Mouse (Mus musculus) neural tube, embryonic 15.5 days (tissue): ENCODE results near the gene Spen. TPM values are rescaled to one million over a fixed set of nuclear protein-coding genes. Genes with fewer than 3 reads are reported as not detected.
"Not testable (repeated sequence)": the region's sequence is repeated elsewhere in the genome, so short reads cannot be mapped to it uniquely, and the experiment has no call there.

Experiments used
- ATAC-seq: fragments of 200-750 bp; cut with Nextera tagmentation; 2 replicates; pipeline ENCODE4 v1.8.0; 2017; ENCODE audit warnings: mild to moderate bottlenecking, moderate TSS enrichment, moderate library complexity; ENCODE audit not compliant: low FRiP score
- H3K27ac ChIP-seq: fragments of 300-500 bp; sonication (generic); replicated peaks from 2 replicates; pipeline ENCODE4 v1.5.1; 2015; ENCODE audit warnings: mild to moderate bottlenecking, inconsistent platforms
- H3K27me3 ChIP-seq: fragments of 300-500 bp; sonication (generic); replicated peaks from 2 replicates; pipeline ENCODE4 v1.6.1; 2015; ENCODE audit warnings: inconsistent platforms
- H3K36me3 ChIP-seq: fragments of 300-500 bp; sonication (generic); 2 replicates; pipeline ENCODE4 v1.6.1; 2015; ENCODE audit warnings: inconsistent platforms
- H3K4me1 ChIP-seq: fragments of 300-500 bp; sonication (generic); 2 replicates; pipeline ENCODE4 v1.6.1; 2015; ENCODE audit warnings: inconsistent platforms
- H3K4me2 ChIP-seq: fragments of 300-500 bp; sonication (generic); 2 replicates; pipeline ENCODE4 v1.6.1; 2015; ENCODE audit warnings: inconsistent platforms, mild to moderate bottlenecking, moderate library complexity
- H3K4me3 ChIP-seq: fragments of 300-500 bp; sonication (generic); replicated peaks from 2 replicates; pipeline ENCODE4 v1.5.1; 2015; ENCODE audit warnings: mild to moderate bottlenecking, inconsistent platforms
- H3K9ac ChIP-seq: fragments of 300-500 bp; sonication (generic); replicated peaks from 2 replicates; pipeline ENCODE4 v1.6.1; 2015; ENCODE audit warnings: mild to moderate bottlenecking, inconsistent platforms
- H3K9me3 ChIP-seq: fragments of 300-500 bp; sonication (generic); replicated peaks from 2 replicates; pipeline ENCODE4 v1.6.1; 2016; ENCODE audit warnings: inconsistent platforms
- WGBS: fragments of 180-500 bp; shearing (Covaris S2); methylation state at CpG from one replicate; pipeline ENCODE4 v1.1.7; 2015; ENCODE audit warnings: mixed read lengths; 5-methylcytosine and 5-hydroxymethylcytosine counted together
- polyA plus RNA-seq: library from polyadenylated mRNA; unstranded; fragments of >200 nt; fragmentation: Nextera tagmentation; extraction: Ambion mirVana; gene quantifications from 2 replicates; pipeline ENCODE4 v1.2.1, GENCODE M21; 2015

Spen gene
- polyA plus RNA-seq, 1 experiment from 2014 or later: 13.4 TPM

DNA sequence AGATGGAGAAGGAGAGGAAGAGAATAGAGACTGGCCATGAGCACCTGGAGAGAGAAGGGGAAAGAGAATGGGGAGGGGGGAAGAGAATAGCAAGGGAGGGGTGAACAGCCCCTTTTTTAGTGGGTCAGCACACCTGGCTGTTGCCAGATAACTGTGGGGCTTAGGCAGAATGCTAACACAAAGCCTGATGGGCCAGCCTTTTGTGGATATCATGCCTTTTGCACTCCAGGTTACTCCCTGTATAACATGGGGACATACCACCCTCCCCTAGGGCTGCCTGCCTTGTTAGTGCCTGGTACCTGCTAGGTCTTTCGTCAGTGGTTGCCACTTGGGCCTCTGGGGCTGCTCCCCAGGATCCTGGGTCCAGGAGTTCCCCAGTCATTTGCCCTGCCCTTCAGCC lies 32.4 kb upstream of the Spen start:
- WGBS: 87% methylated on average over 1 of the region's 1 CpGs
- Histone ChIP-seq H3K27ac (no peak overlapping the region), H3K36me3 (no peaks in the 10 kb centered on the region), H3K4me2 (no peak overlapping the region), H3K4me1 (no peaks in the 10 kb centered on the region), H3K27me3 (no peaks in the 10 kb centered on the region), H3K9me3 (no peaks in the 10 kb centered on the region), H3K4me3 (no peak overlapping the region), H3K9ac (no peak overlapping the region)
- no peak for ATAC-seq

DNA sequence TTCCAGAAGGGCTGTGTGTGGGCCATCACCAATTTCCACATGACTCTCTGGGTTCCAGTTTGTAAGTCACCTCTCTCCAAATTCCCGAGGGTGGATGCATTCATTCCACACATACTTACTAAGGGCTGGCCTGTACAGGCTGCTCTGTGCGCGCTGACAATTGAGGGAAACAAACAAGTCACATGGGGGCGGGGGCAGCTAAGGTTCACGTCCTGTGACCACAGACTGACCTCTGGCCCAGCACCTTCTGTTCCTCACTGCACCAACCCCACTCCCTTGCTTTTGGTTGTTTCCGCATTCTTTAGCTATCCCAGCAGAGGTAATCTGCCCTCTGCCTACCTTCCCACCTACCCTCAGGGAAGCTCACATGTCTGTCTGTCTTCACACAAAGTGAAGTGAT lies 31.6 kb upstream of the Spen start:
- Histone ChIP-seq H3K27ac (no peak overlapping the region), H3K27me3 (no peaks in the 10 kb centered on the region), H3K9ac (no peak overlapping the region), H3K4me1 (no peaks in the 10 kb centered on the region), H3K36me3 (no peaks in the 10 kb centered on the region), H3K4me3 (no peak overlapping the region), H3K4me2 (no peak overlapping the region), H3K9me3 (no peaks in the 10 kb centered on the region)
- ATAC-seq: no peak
- WGBS: 74% methylated on average over 6 of the region's 6 CpGs

GRCm38 (mm10) chr4:141568966-141569365 lies 30.6 kb upstream of the Spen start:
- Histone ChIP-seq H3K27me3 (no peaks in the 10 kb centered on the region), H3K4me3 (no peak overlapping the region), H3K36me3 (no peaks in the 10 kb centered on the region), H3K27ac (no peak overlapping the region), H3K9ac (no peak overlapping the region), H3K4me1 (no peaks in the 10 kb centered on the region), H3K4me2 (no peak overlapping the region), H3K9me3 (no peaks in the 10 kb centered on the region)
- no peak for ATAC-seq
- WGBS: 91% methylated on average over 5 of the region's 5 CpGs

- ATAC-seq, H3K4me3 ChIP-seq, H3K4me1 ChIP-seq, H3K27me3 ChIP-seq, H3K36me3 ChIP-seq, H3K9me3 ChIP-seq, H3K9ac ChIP-seq, H3K4me2 ChIP-seq, H3K27ac ChIP-seq: not testable (repeated sequence)
- 93% methylated on average over 7 of the region's 7 CpGs for WGBS
These were observed 28.8 kb upstream of the Spen start for GRCm38 (mm10) chr4:141567174-141567573.

- Histone ChIP-seq H3K27me3 (no peaks in the 10 kb centered on the region), H3K36me3 (no peaks in the 10 kb centered on the region), H3K4me1 (no peaks in the 10 kb centered on the region), H3K9me3 (no peaks in the 10 kb centered on the region), H3K27ac (no peak overlapping the region), H3K4me2 (no peak overlapping the region), H3K9ac (no peak overlapping the region), H3K4me3 (no peak overlapping the region)
- no peak for ATAC-seq
- WGBS: 90% methylated on average over 6 of the region's 6 CpGs
These were observed 27.8 kb upstream of the Spen start for GRCm38 (mm10) chr4:141566187-141566586.

GRCm38 (mm10) chr4:141565325-141565724 lies 26.9 kb upstream of the Spen start:
- Histone ChIP-seq H3K36me3 (no peaks in the 10 kb centered on the region), H3K27ac (peak overlapping the region; percentile 54; the same call in 1 of the 2 replicates), H3K4me1 (no peaks in the 10 kb centered on the region), H3K9me3 (no peaks in the 10 kb centered on the region), H3K4me3 (no peak overlapping the region), H3K4me2 (no peak overlapping the region), H3K27me3 (no peaks in the 10 kb centered on the region), H3K9ac (no peak overlapping the region)
- WGBS: 37% methylated on average over 7 of the region's 7 CpGs
- no peak for ATAC-seq

GRCm38 (mm10) chr4:141564660-141565059 lies 26.3 kb upstream of the Spen start:
- H3K9ac ChIP-seq: no peak overlapping the region
- WGBS: 81% methylated on average over 3 of the region's 3 CpGs
- H3K4me1 ChIP-seq: peaks cover 4% of the 10 kb centered on the region; the same call in 1 of the 2 replicates
- H3K9me3 ChIP-seq: no peaks in the 10 kb centered on the region
- H3K4me3 ChIP-seq: no peak overlapping the region
- ATAC-seq: no peak
- H3K27ac ChIP-seq: no peak overlapping the region
- no peaks in the 10 kb centered on the region for H3K27me3 ChIP-seq
- no peak overlapping the region for H3K4me2 ChIP-seq
- H3K36me3 ChIP-seq: no peaks in the 10 kb centered on the region

GRCm38 (mm10) chr4:141564209-141564608 lies 25.8 kb upstream of the Spen start:
- Histone ChIP-seq H3K9ac (no peak overlapping the region), H3K9me3 (no peaks in the 10 kb centered on the region), H3K4me1 (peaks cover 8% of the 10 kb centered on the region), H3K4me3 (no peak overlapping the region), H3K27ac (no peak overlapping the region), H3K27me3 (no peaks in the 10 kb centered on the region), H3K4me2 (no peak overlapping the region), H3K36me3 (no peaks in the 10 kb centered on the region)
- WGBS: 88% methylated on average over 4 of the region's 4 CpGs
- no peak for ATAC-seq

DNA sequence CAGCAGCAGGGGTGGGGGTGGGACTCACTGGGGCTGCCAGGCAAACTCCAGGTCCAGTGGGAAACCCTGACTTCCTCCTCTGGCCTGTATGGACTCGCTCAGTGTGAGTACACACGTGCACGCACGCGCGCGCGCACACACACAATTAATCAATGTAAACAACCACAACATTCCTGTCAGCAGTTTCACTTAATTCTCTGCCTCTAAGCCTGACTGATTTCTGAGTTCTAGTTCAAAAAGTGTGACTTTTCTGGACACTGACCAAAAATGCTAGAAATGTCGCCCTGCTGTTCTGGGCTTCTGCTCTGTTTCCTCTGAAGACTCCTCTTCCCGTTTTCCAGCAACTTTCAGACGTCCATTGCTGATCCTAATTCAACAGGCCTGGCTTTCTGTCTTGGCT lies 23.9 kb upstream of the Spen start:
- WGBS: 84% methylated on average over 11 of the region's 11 CpGs
- no peak overlapping the region for H3K9ac ChIP-seq
- no peaks in the 10 kb centered on the region for H3K27me3 ChIP-seq
- no peak overlapping the region for H3K4me3 ChIP-seq
- H3K4me1 ChIP-seq: peaks cover 21% of the 10 kb centered on the region
- ATAC-seq: no peak
- no peak overlapping the region for H3K4me2 ChIP-seq
- H3K9me3 ChIP-seq: no peaks in the 10 kb centered on the region
- H3K36me3 ChIP-seq: no peaks in the 10 kb centered on the region
- H3K27ac ChIP-seq: no peak overlapping the region

DNA sequence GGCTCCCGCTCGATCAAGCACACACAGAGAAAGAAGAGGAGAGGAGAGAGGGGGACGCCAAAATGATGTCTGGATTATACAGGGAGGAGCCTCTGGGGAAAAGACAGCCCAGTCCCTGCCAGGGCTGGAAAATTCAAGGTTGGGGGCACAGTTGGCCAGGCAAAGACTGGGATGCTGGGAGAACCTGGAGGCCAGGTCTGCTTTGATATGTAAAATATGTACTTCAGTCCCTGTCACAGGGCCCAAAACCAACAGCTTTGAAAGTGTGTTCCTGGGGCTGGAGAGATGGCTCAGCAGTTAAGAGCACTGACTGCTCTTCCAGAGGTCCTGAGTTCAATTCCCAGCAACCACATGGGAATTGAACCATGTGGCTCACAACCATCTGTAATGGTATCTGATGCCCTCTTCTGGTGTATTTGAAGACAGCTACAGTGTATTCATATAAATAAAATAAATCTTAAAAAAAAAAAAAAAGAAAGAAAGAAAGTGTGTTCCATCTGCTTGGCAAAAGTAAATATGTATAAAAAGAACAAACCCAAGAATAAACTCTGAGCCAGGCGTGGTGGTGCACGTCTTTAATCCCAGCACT lies 23.0 kb upstream of the Spen start:
- WGBS: 77% methylated on average over 5 of the region's 5 CpGs
- not testable (repeated sequence) for ATAC-seq, H3K9me3 ChIP-seq, H3K4me3 ChIP-seq, H3K27me3 ChIP-seq, H3K9ac ChIP-seq, H3K27ac ChIP-seq, H3K4me2 ChIP-seq, H3K36me3 ChIP-seq
- peaks cover 21% of the 10 kb centered on the region for H3K4me1 ChIP-seq

DNA sequence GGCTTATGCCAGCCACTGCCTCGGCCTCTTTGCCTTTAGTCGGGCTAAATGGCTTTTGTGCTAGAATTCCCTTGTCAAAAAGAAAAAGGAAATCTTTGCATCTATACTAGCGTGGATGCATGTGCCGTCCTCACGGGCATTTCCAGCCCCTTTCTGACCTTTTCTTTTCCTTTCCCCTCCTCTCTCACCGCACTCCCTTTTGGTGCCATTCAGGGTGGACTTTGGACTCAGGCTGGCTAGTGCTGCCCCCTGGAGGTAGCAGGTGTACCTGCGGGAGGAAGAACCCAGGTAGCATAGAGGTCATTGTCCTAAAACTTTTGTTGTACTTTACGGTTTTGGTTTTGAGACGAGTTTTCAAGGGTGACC lies 21.5 kb upstream of the Spen start:
- peak overlapping the region; percentile 33 for H3K9ac ChIP-seq
- WGBS: 1% methylated on average over 9 of the region's 9 CpGs
- H3K4me3 ChIP-seq: peak overlapping the region; percentile 41
- ATAC-seq: peak; percentile 68
- H3K27ac ChIP-seq: peak overlapping the region; percentile 90
- H3K4me1 ChIP-seq: peaks cover 21% of the 10 kb centered on the region
- H3K36me3 ChIP-seq: no peaks in the 10 kb centered on the region
- no peaks in the 10 kb centered on the region for H3K27me3 ChIP-seq
- peak overlapping the region; percentile 77 for H3K4me2 ChIP-seq
- no peaks in the 10 kb centered on the region for H3K9me3 ChIP-seq

DNA sequence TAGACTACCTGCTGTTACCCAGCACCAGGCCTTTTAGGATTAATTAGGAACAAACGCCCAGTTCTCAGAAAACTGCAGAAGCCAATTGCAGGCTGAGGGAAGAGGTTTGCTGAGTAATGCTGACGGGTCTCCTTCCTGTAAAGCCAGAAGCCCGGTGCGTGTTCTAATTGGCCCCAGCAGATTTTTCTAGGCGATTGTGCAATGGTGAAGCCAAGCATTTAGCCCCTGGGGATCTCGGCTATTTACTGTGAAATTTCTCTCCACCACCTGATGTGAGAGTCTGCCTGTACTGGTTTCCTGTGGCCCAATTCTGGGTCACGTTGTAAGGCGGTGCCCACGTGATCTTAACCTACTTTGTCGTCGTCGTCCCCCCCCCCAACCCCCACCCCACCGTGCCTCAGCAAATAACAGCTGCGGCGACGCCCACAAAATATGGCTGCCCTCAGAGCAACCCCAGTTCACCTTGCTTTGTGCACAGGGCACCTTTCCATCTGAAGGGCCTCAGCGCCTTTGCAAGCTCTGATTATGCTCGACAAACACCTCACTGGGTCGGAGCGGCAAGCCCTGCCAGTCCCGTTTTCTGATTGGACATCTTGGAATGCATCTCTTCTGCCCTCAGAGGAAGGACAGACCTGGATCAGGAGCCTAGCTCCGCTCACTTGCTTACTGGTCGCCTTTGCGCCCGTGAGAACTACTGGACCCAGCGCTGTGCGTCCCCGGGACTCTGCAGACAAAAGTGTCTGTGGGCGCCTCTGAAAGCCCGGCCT lies 20.9 kb upstream of the Spen start:
- H3K4me1 ChIP-seq: peaks cover 21% of the 10 kb centered on the region
- WGBS: under 1% methylated on average over 30 of the region's 30 CpGs
- peak; percentile 79 for ATAC-seq

More for the DNA sequence above, 20.9 kb upstream of the Spen start:
- Histone ChIP-seq H3K9ac (peak overlapping the region; percentile 33), H3K36me3 (no peaks in the 10 kb centered on the region), H3K4me3 (peak overlapping the region; percentile 41), H3K9me3 (no peaks in the 10 kb centered on the region), H3K4me2 (peak overlapping the region; percentile 77), H3K27ac (peak overlapping the region; percentile 90), H3K27me3 (no peaks in the 10 kb centered on the region)
